Mouse (Mus musculus) frontal cortex, postnatal 14 days (tissue): ENCODE data around the gene Smim14.
A peak's percentile ranks its signal among the peaks of the same experiment; 100 is the strongest.
"Not testable (repeated sequence)": the region's sequence is repeated elsewhere in the genome, so short reads cannot be mapped to it uniquely, and the experiment has no call there.

ENCODE experiments used
- DNase-seq, 2 experiments: peaks; one replicate each; pipeline ENCODE4 v3.0.0; 2022; ENCODE audit warnings: low spot score in 2 of 2

Gene Smim14

DNA sequence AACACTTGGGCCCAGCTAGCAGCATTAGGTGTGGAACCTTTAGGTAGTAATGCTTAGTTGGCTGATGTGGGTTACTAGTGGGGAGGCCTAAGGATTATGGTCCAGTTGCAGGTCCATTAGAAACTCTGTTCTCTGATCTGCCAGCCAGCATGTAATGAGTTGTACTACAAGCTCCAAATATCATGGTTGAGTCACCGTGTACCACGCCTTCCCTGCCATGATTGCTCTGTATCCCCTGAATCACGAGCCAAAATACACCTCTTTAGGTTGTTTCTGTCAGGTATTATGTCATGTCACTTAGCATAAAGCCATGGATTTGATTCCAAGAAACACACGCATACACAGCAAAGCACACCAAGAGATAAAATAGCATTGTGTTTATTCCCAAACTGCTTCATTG, 12.2 kb downstream of the Smim14 start:
- no peak for DNase-seq

- no peak for DNase-seq
These were observed 15.2 kb downstream of the Smim14 start for GRCm38 (mm10) chr5:65521803-65522202.

DNA sequence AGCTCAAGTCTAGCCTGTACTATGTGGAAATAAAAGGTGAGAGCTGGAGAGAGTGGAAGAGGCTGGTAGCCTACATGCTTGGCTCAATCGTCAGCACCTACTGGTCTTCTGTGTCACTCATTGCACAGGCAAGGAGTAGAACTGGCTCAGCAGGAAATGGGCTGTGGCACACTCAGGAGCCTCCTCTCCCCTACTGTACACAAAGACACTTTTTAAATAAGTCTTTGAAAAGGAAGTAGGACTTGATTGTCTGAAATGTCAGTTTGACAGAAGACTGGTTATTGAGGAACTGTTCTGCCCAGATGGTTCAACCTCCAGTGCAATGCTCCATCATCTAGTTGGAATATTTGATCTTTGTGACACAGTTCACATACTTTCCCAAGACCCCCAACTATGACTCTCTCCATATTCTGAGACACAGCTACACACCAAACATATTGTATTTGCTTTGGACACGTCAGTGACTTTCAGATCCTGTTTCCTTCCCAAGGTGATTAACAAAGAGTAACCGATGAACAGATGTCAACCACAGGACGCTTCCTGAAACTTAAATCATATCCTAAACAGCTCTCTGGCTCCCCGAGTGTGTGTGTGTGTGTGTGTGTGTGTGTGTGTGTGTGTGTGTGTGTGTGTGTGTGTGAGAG, 22.2 kb downstream of the Smim14 start:
- DNase-seq, result no peak

DNA sequence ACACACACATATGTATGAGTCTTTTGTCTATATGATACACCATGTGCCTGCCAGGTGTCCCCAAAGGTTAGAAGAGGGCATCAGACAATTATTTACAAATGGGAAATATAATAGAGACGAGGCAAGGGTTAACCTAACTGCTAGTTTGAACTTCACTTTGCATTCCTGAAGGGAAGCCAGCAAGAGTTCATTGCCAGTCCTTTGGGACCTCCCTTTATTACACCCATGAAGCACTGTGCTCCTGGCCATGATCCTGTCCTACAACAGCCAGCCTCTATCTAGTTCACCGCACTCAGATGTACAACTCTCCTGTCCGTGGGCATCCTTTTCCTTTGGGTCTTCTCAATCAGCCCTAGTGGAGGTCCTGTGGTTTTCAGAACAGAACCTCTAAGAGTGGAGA, 23.5 kb downstream of the Smim14 start:
- no peak for DNase-seq

DNA sequence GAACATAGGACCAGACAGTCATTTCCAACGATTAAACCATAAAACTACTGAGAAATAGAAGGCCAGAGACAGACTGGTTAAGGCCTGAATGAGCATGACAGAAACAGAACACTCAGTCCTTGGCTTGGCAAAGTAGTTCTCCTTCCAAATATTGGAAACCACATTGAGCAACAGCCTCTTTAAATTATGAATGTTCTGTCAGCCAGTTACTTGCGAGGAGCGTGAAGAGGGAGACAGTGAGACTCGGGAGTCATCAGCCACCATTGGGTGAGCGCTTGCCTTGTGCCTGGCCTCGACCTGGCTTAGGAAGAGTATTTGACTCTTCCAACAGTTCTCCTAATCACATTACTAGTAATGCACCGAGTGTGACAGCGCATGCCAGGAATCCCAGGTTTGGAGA, 28.6 kb downstream of the Smim14 start:
- DNase-seq, result no peak

DNA sequence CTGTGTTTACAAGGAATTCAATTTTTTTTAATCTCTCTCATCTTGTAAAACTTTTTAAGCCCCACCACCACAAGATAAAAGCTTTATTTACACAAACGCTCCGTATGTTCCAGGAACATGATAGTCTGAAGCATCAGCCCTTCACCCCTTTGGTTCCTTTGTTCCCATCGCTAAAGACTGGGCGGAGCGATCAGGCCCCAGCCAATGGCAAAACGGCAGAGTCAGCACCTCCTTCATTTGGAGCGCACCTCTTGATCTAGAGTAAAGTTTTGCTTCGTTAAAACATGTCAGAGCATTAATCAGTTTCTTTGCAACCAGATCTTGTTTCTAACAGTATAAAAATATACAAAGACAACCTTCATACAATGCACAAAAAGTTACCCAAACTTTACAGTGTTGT, 31.2 kb downstream of the Smim14 start:
- DNase-seq, result no peak

DNA sequence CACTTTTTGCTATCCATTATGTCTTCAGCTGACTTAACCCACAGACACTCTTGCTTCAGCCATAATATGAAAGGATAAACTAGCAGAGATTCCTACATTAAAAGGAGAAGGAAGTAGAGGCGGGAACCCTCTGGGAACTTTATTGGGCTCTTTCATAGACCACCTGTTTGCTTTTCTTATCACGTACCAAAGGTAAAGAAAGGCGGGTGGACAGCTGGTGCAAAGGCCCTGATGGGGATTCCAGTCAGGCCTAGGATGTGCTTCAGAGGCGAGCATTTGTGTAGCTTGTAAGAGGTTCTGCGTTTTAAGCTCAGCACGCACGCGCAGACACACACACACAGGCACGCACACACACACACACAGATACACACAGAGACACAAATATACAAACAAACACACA, 35.6 kb downstream of the Smim14 start:
- no peak for DNase-seq

GRCm38 (mm10) chr5:65500231-65500630, 36.8 kb downstream of the Smim14 start:
- DNase-seq, result no peak

DNA sequence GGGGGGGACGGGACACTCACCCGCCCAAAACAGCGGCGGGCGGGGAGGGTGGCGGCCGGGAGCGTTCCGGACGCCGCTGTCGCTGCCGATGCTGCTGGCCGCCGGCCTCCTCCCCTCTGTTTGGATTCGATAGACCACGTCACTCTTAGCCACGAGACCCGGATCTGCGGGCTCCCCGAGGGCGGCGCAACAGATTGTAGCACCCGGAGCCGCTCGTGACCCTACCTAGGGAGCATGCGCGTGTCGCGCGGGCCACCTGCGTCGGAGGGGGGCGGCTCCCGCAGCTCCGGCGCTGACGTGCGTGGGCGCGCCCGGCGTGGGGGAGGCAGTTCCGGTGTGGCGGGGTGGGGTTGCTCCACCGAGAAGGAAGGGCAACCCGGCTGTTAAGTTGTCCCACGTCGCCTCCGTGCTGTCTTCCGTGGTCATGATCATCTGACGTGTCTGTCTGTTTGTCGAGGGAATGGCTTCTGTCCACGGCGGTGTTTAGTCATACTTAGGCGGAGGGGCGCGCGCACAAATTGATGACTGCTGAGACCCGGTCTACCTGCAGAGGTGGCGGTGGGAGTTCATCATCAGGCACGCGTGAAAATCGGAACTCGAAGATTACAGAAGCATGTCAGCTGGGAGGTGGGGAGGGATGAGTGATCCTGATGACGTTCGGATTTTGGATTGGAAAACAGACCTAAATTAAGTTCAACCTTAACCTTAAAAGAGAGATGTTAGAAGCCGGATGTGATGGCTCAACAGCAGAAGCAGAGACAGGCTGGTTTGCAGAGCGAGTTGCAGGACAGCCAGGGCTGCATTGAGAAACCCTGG, 44.1 kb downstream of the Smim14 start, which contains the start of gene Gm43552:
Gene Gm43552, minus strand, starts transcription at position 118 of the 816 bp plus-strand sequence.
- DNase-seq, result peak; percentile 93 to 95

GRCm38 (mm10) chr5:65491767-65492715, 44.9 kb downstream of the Smim14 start:
- peak; percentile 36 to 53 for DNase-seq

DNA sequence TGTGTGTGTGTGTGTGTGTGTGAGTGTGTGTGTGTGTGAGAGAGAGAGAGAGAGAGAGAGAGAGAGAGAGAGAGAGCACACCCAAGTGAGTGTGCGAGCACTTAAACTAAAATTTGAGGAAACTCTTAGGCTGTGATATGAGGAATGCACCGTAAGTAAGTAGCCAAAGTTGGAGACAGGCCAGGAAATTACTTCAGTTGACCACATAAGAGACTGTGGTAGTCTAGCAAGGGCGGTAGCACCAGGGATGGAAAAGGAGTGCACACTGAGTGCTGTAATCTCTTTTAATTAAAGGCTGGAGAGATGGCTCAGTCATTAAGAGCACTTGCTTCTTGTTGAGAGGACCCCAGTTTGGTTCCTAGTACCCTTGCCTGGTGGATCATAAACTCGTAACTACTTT, 47.2 kb downstream of the Smim14 start:
- DNase-seq, result no peak

- no peak for DNase-seq
These were observed 48.3 kb downstream of the Smim14 start for GRCm38 (mm10) chr5:65488725-65489124.

DNA sequence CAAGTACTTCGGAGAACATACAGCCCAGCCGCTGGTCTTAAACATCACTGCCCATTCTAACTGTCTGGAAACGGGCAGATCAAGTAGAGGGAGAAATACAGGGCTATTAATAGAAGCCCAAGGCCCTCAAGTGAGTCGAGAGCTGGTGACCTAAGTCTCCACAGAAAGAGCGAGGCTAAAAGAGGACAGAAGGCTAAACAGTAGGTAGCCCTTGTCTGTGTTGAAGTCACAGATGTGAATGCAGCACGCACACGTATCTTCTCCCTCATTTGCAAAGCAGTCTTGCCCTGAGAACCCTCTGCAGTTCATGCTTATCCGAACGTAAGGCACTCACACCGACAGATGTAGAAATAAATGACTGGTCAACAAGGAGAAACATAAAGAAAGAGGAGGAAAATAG, 49.6 kb downstream of the Smim14 start:
- no peak for DNase-seq

DNA sequence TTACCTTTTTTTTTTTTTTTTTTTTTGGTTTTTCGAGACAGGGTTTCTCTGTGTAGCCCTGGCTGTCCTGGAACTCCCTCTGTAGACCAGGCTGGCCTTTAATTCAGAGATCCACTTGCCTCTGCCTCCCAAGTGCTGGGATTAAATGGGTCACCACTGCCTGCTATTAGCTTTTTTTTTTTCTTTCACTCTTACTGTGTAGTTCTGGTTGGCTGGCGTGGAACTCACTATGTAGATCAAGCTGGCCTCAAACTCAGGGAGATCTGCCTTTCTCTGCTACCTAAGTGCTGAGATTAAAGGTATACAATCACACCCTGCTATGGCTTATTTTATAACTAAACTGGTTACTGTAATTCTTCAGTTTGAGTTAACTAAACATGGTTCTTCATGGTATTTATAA, 50.5 kb downstream of the Smim14 start:
- DNase-seq, result no peak

GRCm38 (mm10) chr5:65482996-65483395, 54.0 kb downstream of the Smim14 start:
- DNase-seq, result no peak

GRCm38 (mm10) chr5:65480511-65480910, 56.5 kb downstream of the Smim14 start:
- no peak for DNase-seq

- no peak for DNase-seq
These were observed 57.1 kb downstream of the Smim14 start for GRCm38 (mm10) chr5:65479681-65480445.

DNA sequence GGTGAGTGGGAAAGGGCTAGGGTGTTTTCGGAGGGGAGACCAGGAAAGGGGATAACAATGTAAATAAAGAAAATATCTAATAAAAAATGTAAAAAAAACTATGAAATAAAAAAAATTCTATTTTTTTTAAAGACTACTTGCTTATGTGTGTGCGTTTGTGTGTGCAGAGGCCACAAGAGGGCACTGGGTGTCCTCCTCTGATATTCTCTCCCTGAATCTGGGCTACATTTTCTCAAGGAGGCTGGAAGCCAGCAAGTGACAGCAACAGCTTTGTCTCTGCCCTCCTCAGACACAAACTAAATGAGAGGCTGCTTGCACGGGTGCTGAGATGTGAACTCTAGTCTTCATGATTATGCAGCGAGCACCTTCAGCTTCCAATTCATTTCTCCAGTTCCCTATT, 58.8 kb downstream of the Smim14 start:
- no peak for DNase-seq

DNA sequence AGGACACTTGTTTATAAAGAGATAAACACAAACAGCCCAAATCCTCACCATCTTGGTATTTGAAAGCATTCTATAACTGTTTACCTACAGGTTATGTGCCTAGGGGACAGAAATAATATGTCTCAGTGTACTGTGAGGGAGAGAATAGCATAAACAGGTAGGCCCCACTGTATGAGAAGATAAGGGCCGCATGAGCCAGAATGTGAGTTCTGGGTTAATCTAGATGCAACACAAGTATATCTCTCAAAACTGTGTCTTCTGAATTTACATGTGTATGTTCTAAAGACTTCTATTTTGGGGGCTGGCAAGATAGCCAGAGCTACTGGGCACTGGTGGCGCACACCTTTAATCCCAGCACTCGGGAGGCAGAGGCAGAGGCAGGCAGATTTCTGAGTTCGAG, 60.2 kb downstream of the Smim14 start:
- DNase-seq, result not testable (repeated sequence)

DNA sequence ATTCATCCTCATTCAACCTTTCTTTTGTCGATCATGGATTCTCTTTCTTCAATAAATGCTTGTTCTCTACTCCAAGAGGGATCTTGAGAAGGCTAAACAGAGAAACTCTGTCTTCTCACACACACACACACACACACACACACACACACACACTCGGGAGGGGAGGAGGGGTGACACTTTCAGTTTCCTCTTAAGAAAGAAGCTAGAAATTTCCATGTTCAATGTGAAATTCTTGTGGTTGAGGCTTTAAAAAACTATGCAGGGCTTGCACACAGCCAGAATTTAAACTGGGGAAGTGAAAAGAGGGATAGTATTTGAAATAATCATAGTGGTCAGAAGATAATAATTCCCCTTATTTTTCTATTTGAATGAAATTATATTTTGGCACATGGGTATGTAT, 61.2 kb downstream of the Smim14 start:
- no peak for DNase-seq

DNA sequence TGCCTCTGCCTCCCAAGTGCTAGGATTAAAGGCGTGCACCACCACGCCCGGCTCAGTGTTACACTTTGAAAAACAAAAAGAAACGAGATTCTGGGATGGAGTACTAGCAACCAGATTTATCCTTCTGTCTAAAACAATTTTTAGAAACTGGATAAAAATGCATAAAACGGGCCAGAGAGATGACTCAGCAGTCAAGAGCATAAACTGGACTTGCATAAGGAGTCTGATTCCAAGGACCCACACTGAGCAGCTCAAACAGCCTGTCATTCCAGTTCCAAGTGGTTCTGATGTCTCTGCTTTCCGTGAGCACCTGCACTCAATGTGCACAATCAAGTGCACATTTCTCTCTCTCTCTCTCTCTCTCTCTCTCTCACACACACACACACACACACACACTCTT, 67.2 kb downstream of the Smim14 start:
- no peak for DNase-seq
